Mouse (Mus musculus): Measurements from ENCODE around the gene Cldn22. TPM values are rescaled to one million over a fixed set of nuclear protein-coding genes. Genes with fewer than 3 reads are reported as not detected.

Cldn22 gene
- polyA plus RNA-seq, 1 experiment from 2014 or later: not detected

GRCm38 (mm10) chr8:47859259-47859658 lies 35.0 kb downstream of the Cldn22 start:
- DNase-seq (ENCODE audit: low read depth, low spot score): no peak
- ATAC-seq: no peak
- no peak for TF ChIP-seq CTCF (IDR thresholded peaks at IDR 0.05)
- ChIA-PET POLR2A (no interaction called here), CTCF (interaction anchor here (1.6 kb wide), 1 partner anchor 10 kb away, joined by 3 read pairs; no protein-coding TSS in a partner anchor)
- in situ Hi-C loops (cut with MboI; ENCODE audit: low pct_unique_long_range_greater_than_20kb): no loop called here
- no peaks in the 10 kb centered on the region for H3K27me3 ChIP-seq

- no peak for TF ChIP-seq CTCF (IDR thresholded peaks at IDR 0.05)
- POLR2A ChIA-PET: no interaction called here
- CTCF ChIA-PET: interaction anchor here (1.1 to 2.0 kb wide), 5 partner anchors 13 to 150 kb away, joined by 4 to 11 read pairs (median 6); no protein-coding TSS in a partner anchor
- in situ Hi-C loops (cut with MboI; ENCODE audit: low pct_unique_long_range_greater_than_20kb): no loop called here
- no peak for ATAC-seq
- no peaks in the 10 kb centered on the region for H3K27me3 ChIP-seq
- DNase-seq (ENCODE audit: low read depth, low spot score): no peak
Measured at GRCm38 (mm10) chr8:47866568-47866967, 42.3 kb downstream of the Cldn22 start.

DNA sequence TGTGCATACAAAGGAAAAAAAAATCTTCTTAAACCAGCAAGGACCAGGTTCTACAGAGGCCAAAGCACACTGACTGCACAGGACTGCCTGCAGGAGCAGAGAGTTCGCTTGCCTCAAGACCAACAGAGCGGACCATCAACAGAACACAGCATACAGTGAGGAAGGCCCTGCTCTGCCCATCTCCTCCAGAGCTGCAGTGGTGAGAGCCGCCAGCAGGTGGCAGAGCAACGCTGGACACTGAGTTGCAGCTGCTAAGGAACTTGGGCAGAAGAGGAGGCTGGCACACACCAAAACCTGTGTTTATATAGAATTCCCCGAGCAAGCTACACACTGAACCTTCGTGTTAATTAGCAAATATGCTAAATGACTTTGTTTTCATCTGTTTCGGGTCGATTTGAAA lies 42.8 kb downstream of the Cldn22 start:
- ATAC-seq (peak; percentile 95), DNase-seq (ENCODE audit: low read depth, low spot score) (no peak)
- ChIA-PET CTCF (interaction anchor here (1.1 to 2.0 kb wide), 6 partner anchors 9 to 150 kb away, joined by 4 to 11 read pairs (median 6); no protein-coding TSS in a partner anchor), POLR2A (no interaction called here)
- in situ Hi-C loops (cut with MboI; ENCODE audit: low pct_unique_long_range_greater_than_20kb): no loop called here
- H3K27me3 ChIP-seq: no peaks in the 10 kb centered on the region
- TF ChIP-seq CTCF (IDR thresholded peaks at IDR 0.05): peak; percentile 95

DNA sequence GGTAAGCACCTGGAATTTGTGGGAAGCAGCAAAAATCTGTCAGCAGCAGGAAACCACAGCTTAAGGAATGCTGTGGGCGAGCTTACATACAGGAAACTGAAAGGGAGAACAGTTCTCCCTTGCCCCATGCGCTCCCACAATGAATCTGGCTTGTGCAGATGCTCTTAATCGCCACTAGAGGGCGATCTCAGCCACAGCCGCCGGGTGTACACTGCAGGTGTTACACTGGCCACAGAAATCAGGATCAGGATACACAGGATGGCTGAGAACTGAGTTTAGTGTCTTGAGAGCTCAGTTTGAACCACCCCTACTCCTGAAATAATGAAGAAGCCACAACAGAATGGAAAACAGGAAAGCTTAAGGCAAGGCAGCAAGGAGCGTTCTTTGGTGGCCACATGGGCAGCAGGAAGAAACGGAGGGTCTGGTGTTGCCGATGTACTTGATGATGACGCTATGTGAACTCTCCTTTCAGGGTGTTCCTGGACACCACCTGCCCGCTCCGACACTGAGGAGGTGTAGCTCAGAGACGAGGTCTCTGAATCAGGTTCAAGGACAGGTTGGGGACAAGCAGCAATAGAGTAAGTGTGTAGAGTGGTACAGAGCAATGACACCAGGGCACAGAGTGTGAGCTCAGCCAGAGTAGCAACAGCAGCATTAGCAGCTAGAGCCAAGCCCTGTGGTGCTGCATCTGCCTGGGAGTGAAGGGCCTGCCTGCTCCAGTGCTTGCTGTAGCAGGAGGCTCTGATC lies 48.3 kb downstream of the Cldn22 start:
- ATAC-seq (peak; percentile 77), DNase-seq (ENCODE audit: low read depth, low spot score) (no peak)
- ChIA-PET POLR2A (interaction anchor here (1.4 kb wide), 1 partner anchor 115 kb away, joined by 4 read pairs; no protein-coding TSS in a partner anchor), CTCF (interaction anchor here (0.6 to 4.3 kb wide), 34 partner anchors 9 to 144 kb away, joined by 3 to 40 read pairs (median 4); no protein-coding TSS in a partner anchor)
- H3K27me3 ChIP-seq: no peaks in the 10 kb centered on the region
- TF ChIP-seq CTCF (IDR thresholded peaks at IDR 0.05): peak; percentile 95
- in situ Hi-C loops (cut with MboI; ENCODE audit: low pct_unique_long_range_greater_than_20kb): loop anchor here (5.0 kb wide), 2 partner anchors 60 to 145 kb away; no protein-coding TSS in a partner anchor

DNA sequence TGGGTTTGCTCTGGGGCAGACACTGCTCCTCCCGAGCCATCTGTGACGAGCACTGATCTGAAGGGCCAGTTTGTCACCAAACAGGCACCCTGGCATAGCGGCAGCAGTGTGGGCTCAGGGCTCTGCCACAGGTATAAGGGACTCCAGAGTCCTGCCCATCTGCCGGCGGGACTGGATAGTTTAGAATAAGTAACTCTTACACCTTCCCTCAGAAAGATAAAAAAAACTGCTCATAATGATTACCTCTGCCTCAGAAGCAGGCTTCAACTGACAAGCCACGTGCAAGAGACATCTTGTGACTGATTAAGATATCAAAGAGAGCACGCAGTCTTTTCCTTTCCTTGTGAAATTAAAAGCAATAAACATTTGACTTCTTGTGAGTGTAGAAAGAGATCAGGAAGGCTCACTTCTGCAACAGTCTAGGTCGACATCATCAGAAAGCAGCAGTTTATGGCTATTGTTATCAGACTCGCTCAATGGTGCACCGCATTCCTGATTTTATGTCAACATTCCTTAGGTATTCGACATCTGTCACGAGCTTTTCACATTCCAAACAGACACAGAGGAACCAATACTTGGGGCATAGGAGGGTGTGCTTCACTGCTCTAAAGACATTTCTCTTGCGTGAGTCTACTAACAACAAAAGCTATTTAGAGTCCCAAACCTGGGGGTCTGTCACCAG lies 50.4 kb downstream of the Cldn22 start:
- peak; percentile 64 for ATAC-seq

More for the DNA sequence above, 50.4 kb downstream of the Cldn22 start:
- TF ChIP-seq CTCF (IDR thresholded peaks at IDR 0.05): no peak
- no peaks in the 10 kb centered on the region for H3K27me3 ChIP-seq
- in situ Hi-C loops (cut with MboI; ENCODE audit: low pct_unique_long_range_greater_than_20kb): loop anchor here (5.0 kb wide), 2 partner anchors 58 to 143 kb away; no protein-coding TSS in a partner anchor
- ChIA-PET CTCF (interaction anchor here (0.7 to 1.6 kb wide), 4 partner anchors 46 to 142 kb away, joined by 3 to 4 read pairs (median 4); no protein-coding TSS in a partner anchor), POLR2A (no interaction called here)
- DNase-seq (ENCODE audit: low read depth, low spot score): peak; percentile 37

Other genes with a start within 250 kb of the Cldn22 start
- 27.2 TPM for gene Ing2, start 148.9 kb upstream of the Cldn22 start, polyA plus RNA-seq (2021)
- gene Cdkn2aip, start 110.5 kb upstream of the Cldn22 start, polyA plus RNA-seq (2021): 13.1 TPM
- gene Cldn24, start 2.3 kb upstream of the Cldn22 start, polyA plus RNA-seq (2021): 0.09 TPM
- 62.1 TPM for gene Wwc2, start 166.4 kb downstream of the Cldn22 start, polyA plus RNA-seq (2021)